Mouse (Mus musculus) thymus, postnatal 36 days (tissue): ENCODE measurements around the gene Ifrd2.
A peak's percentile ranks its signal among the peaks of the same experiment; 100 is the strongest.

Source experiments
- DNase-seq, 2 experiments: peaks; one replicate each; pipeline ENCODE4 v3.0.0; 2022; ENCODE audit warnings: mixed read lengths in 2 of 2

Gene Ifrd2

DNA sequence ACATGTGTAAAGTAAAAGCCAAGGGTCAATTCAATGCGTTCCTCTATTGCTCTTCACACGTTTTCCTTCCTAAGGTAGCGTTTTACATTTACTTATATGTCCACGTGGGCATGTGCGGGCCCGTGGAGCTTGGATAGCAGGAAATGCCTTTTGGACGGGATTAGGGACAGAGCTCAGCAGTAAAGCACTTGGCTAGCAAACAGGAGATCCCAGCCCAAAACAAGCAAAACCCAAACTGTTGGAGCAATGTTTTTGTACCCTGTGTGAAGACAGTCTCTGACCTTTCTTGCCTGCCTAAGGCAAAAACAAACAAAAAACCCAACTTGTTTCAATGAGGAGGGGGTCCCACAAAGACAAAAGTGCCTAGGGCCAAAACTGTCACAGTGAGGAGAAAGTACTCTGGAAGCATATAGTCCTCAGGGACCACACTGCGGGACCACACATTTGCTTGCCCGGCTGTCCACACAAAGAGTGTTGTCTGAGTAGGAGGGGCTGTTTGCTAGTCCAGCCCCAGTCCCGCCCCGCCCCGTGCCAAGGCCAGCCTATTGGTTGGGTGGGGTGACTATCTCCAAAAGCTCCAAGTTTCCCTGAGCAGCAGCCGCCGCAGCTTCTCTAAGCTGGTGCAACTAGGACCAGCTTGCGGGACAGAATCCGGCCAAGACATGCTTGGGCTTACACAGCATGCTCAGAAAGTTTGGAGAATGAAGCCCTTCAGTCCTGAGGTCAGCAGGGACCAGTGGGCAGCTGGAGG, 10.9 kb upstream of the Ifrd2 start, which contains the start of gene Hyal1:
Gene Hyal1 (plus strand): TSS at position 571 of the 751 bp plus-strand sequence.
- DNase-seq = no peak

DNA sequence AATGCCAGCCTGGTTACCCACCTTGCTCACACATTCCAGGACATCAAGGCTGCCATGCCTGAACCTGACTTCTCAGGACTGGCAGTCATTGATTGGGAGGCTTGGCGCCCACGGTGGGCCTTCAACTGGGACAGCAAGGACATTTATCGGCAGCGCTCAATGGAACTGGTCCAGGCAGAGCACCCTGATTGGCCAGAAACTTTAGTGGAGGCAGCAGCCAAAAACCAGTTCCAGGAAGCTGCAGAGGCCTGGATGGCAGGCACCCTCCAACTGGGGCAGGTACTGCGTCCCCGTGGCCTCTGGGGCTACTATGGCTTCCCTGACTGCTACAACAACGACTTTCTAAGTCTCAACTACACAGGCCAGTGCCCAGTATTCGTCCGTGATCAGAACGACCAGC, 9.6 kb upstream of the Ifrd2 start:
- DNase-seq = no peak

DNA sequence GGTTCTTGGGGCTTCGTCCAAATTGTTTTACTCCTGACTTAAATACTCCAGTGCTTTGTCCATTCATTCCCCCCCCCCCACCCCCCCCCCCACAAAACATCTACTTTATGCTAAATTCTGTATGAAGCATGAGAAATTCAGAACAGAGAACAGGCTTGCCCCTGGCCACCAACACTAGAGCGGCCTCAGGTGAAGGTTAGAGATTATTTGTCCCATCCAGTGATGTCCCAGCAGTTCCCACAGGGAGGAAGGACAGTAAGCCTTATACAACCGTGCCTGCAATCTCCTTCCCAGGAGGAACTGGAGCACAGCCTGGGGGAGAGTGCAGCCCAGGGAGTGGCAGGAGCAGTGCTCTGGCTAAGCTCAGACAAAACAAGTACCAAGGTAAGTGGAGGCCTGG, 8.9 kb upstream of the Ifrd2 start, which contains the start of gene Naa80:
Gene Naa80 (plus strand): TSS at position 301 of the 400 bp plus-strand sequence.
- no peak for DNase-seq

DNA sequence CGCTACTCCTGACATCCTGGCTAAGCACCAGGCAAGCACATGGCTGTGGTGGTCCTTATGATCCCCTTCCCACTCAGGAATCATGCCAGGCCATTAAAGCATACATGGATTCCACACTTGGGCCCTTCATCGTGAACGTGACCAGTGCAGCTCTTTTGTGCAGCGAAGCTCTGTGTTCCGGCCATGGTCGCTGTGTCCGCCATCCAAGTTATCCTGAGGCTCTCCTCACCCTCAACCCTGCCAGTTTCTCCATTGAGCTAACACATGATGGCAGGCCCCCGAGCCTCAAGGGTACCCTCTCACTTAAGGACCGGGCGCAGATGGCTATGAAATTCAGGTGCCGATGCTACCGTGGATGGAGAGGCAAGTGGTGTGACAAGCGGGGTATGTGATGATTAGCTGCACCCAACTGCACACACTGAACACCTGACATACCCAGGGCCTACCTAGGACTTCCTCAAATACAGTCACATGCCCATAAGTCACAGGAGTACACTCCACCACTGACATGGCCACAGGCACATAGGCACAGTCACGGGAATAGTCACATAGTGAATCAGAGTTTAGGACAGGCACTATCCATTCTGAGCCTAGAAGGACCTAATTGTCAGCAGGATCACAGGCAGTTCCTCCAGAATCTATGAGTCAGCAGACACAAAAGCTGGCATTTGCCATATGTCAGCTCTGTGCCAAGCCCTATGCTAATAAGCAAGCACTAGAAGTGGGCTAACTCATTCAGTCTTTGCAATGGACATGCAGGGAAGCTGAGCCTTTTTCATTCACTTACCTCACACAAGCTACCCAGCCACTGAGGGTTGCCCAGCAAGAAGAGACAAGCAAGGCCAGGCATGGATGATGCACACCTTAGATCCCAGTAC, 8.2 kb upstream of the Ifrd2 start:
- no peak for DNase-seq

DNA sequence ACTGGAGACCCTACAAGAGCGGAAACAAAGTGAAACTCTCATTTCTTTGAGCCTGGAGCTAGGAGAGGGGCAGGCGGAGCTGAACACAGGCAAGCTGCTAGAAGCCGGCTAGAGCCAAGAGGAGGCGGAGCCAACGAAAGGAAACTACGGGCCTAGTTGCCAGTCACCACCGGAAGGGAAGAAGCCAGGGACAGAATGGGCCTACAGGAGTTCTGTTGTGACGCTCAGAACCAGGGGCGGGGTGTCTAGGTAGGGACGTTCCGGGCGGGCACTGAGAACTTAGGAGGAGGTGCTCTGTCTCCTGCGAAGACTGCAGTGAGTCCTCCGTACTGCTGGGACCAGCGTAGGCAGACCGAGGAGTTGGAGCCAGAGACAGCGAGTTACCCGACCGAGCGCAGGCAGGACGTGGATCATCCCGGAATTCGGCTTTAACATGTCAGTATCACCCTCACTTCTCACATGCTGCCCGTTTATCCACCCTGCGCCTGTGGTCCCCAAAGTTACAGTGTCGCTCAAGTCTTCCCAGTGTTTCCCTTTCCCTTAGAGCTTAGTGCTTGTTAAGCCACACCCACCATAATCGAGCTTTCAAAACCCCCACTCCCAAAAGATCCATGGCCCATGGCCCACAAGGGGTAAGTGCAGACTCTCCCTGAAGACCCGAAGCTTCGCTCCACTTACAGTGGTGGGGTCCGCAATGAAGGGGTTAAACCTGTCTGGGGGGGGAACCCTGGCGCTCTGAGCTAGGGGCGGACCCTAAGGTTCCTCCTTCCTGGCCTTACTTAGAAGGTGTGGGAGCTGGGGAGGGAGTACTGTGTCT, 6.7 kb upstream of the Ifrd2 start, which contains the start of gene Hyal3:
Gene Hyal3 (plus strand): TSS at position 318 of the 817 bp plus-strand sequence.
- peak; percentile 83 to 88 for DNase-seq

DNA sequence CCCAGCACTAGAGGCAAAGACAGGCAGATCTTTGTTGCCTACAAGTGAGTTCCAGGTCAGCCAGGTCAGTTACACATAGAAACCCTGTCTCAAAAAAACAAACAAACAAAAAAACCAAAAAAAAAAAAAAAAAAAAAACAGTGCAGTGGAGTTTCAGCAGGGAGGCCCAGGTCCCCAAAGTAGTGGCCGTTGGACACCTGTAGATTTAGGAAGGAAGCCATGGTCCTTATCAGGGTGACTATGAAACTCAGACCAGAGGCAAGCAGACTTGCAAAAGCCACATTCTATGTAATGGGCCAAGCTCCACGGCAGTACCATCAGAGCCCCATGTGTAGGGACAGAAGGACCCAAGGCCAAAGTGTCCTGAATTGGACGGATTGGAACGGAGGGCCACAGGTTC, 5.9 kb upstream of the Ifrd2 start:
- DNase-seq = no peak

DNA sequence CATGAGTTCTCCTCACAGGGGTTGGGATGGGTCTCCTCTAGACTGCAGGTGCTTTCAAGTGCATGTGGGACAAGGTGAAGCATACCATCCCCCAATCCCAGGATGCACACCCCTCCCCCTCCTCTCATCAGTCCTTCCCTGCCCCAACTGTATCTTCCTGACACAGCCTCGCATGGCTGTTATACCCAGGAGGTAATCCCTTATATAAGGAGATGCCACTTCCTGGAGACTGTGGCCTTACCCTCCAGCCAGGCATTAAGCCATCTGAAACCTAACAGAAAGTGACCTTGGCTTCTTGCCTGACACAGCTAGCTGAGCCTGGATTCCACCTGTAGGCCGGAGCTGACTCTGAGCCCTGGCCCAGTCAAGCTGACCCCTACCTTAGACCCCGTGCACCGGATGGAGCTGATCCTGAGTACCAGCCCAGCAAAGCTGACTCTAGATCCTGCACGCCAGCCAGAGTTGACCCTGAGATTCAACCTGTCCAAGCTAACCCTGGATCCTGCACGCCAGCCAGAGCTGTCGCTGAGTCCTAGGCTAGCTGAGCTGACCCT, 4.9 kb upstream of the Ifrd2 start:
- no peak for DNase-seq

DNA sequence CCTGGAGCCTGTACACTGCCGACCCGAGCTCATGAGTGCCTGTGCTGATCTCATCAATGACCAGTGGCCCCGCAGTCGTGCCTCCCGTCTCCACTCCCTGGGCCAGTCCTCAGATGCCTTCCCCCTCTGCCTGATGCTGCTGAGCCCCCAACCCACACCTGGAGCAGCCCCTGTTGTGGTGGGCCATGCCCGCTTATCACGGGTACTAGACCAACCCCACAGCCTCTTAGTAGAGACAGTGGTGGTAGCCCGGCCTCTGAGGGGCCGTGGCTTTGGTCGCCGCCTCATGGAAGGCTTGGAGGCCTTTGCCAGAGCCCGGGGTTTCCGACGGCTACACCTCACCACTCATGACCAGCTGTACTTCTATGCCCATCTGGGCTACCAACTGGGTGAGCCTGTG, 4.3 kb upstream of the Ifrd2 start:
- DNase-seq = no peak

DNA sequence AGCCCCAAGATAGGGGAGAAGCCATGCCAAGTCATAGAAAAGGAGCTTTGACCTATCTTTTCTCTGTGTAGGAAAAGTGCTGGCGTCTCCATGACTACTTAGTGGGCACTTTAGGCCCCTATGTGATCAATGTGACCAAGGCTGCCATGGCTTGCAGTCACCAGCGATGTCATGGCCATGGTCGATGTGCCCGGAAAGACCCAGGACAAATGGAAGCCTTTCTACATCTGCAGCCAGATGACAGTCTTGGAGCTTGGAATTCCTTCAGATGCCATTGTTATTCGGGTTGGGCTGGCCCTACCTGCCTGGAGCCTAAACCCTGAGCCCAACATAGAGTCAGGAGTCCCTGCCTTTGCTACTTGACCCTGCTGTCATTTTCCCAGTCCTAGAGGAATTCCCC, 938 bp upstream of the Ifrd2 start:
- peak in 1 of 2 experiments; percentile 23 for DNase-seq

DNA sequence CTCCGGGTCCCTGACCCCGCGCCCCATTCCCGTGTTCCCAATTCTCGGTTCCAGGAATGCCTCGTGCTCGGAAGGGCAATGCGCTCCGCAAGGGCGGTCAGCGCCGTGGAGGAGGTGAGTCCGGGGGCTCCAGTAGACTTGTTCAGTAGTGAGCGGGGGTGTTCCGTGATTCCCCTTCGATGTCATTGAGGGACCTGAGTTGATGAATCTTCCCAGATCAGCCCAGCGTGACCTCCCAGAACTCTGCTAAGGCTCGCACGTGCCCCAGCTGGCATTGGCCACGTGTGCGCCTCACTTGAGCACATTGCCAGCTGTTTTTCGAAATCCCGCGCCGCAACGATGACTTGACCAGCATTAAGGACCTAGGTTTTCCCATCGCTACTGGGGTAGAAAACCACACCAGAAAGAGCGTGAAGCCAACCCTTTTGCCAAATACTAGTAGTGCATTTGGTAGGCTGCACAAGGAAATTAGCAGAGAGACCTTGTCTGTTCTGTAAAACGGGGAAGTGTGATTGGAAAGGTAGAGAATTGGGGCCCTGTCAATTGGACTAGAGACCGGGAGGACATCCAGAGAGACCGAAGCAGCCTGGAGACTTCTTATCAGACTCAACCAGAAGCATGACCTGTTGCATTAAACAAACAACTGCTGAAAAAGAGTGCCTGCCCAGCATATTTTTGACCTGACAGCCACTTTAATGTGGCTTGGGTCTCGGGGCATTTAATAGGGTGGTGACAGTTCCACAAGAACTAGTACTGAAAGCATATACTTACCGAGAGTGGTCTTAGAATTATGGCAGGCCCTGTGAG, 594 bp downstream of the Ifrd2 start:
- DNase-seq = no peak

DNA sequence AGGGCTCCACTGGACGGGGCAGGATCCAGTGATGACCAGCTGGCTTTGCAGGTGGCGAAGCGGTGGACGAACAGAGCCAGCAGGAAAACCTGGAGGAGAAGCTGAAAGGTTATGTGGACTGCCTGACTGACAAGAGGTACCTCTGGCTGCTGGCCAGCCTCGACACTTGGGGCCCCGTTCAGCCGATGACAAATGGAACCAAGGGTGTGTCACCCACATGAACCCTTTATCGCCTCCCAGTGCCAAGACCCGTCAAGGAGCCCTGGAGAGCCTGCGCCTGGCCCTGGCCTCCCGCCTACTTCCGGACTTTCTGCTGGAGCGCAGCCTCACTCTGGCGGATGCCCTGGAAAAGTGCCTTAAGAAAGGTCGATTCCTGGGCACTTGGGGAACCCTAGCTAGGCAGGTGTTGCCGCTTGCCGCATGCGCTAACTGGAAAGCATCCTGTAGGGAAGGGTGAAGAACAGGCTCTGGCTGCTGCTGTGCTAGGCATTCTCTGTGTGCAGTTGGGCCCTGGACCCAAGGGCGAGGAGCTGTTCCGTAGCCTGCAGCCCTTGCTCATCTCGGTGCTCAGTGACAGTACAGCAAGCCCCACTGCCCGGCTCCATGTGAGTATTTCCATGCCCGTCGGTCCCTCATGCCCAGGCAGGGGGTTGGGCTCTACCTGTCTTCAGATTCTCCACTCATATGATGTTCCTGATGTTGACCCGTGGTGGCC, 2.8 kb downstream of the Ifrd2 start:
- DNase-seq = peak in 1 of 2 experiments; percentile 30

DNA sequence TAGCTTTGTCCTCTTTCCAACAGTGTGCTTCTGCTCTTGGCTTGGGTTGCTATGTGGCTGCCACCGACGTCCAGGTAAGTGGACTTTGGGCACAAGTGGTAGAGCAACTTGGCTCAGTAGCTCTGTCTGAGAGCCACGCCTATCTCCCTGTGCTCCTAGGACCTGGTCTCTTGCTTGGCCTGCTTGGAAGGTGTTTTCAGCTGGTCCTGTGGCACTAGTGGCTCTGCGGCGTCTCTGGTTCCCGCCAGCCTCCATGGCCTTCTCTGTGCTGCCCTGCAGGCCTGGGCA, 3.3 kb downstream of the Ifrd2 start:
- DNase-seq = no peak

DNA sequence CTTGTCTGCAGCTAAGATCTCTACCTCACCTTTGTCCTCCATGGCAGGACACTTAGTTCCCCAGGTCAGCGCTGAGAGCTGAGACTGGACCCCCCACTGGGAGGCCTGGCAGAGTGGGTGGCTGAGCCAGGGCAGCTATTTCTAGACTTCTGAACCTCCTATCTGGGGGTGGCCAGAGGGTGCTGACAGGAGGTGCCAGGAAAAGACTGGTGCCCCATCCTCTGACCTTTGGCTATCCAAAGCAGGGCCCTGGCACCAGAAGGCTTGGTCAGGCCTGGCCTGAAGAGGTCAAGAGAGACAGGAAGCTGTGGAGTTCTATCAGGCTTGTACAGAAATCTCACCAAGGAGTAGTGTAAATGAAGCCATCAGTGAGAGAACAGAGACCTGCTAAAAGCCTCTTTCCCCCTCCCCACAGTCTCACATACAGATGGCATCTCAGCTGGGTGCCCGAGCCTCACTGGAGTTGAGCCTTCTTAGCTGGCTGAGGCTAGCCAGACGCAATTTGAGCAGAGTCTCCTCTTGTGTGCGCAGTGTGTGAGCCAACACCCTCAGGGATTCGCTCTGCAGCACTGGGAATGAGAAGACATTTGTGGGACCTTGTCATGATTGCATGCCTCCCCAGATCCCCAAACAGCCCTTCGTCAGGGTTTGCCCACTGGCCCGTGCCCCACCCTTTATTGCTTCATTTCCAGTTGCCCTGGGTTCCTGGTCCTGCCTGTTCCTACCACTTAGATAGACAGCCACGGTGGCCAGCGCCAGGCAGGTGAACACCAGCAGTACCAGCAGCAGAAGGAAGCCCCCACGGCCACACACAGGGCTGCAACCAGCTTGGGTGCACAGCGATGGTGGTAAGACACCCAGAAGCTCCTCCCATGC, 5.9 kb downstream of the Ifrd2 start:
- no peak for DNase-seq

DNA sequence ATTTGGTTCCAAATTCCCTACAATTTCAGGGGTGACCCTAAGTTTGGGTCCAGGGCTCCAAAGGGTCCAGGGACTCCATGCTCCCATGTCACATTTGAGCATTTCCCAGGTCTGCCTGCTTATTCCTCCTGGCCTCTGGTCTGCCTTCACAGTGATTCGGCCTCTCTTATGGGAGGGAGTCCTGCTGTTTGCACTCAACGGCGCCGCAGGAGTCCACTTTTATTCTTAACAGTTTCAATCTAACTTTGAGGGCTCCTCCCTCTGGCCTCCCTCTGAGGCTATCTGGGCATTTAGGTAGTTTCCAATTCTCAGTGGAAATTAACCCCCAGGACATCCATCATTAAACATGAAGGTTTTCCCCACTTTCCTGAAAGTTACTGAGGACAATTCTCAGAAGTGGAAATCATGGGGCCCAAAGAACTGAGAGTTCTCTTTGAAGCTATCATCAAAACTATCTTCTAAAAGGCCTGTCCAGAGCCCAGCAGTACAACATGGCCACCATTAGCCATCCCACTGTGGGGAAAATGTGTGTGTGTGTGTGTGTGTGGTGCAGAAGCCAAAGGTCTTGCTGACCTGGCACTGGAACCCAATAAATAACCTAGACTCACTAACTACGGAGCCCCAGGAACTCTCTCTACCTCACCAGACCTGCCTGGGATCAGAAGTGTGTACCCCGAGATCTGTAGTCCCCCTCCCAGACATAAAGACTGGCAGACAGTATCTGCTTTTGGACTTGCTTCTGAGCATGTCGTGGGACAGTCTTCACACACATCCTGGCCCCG, 7.0 kb downstream of the Ifrd2 start:
- no peak for DNase-seq

DNA sequence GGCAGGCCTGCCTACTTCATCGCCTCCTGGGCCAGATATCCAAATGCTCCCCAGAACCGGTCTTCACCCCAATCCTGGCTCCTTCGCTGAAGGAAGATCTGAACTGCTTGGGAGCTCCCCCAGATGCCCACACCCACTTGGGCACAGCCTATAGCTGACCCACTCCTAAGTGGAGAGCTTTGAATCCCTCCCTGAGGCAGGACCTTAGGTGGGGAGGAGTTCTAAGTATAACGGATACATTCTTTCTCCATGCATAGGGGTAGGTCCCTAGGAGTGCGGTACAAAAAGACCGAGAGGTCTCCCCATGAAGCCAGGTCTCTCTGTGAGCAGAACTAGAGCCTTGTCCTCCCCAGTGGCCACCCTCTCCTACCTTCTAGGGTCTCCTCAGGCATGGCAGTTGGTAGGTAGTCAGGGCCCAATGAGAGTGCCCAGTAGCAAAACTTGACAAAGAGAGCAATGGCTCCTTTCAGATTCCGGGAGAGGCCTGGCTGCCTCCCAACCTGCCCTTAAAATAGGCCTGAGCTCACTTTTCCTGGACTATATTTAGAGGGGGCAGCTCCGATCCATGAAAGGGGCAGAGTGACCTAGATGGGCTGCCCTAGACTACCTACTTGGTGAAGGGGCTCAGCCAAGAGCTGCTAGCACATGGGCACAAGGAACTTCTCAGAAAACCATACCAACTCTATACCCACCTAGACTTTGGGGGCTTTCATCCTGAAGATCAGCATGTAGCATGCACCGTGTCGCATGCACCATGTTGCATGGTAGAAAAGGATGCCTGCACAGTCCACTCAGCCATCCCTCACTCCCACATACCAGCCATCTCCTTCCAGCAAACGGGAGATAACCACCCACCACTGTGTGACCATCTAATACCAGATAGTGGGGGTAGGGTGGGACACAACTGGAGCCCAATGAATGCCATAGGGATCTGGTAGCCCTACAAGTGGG, 9.5 kb downstream of the Ifrd2 start:
- no peak for DNase-seq

DNA sequence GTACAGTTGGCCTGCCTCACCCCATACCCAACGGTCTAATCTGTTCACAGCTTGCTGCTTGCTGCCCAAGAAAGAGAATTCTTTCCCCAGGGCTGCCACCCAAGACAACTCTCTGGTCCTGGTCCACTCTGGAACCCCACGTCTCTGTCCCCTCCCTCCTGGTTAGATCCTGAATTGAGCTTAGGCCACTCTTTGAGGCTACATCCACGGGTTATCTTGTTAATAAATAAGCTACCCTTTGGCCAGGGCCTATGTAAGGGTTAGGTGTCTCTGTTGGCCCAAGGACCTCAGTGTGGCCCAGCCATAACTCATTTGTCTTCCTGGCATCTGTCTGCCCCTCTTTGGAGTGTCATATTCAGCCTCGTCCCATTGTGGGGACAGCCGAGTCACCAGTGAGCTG, 10.9 kb downstream of the Ifrd2 start:
- no peak for DNase-seq

DNA sequence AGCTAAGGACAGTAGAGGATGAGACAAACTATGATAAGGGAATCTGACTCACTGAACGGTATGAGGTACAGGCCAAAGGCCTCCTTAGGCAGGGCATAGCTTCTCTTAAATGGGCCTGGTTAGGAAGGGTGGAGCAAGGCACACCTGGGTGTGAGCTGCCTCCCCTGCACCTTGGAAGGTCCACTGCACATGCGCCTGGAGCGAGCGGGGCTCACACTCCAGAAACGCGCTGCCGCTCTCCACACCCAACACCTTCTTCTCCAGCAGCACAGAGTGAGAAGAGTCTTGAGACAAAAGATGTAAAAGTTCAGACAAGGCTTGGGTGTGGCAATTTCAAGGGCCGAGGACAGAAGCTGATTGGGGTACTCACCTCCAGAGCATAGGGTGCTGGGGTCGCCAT, 12.0 kb downstream of the Ifrd2 start:
- no peak for DNase-seq

DNA sequence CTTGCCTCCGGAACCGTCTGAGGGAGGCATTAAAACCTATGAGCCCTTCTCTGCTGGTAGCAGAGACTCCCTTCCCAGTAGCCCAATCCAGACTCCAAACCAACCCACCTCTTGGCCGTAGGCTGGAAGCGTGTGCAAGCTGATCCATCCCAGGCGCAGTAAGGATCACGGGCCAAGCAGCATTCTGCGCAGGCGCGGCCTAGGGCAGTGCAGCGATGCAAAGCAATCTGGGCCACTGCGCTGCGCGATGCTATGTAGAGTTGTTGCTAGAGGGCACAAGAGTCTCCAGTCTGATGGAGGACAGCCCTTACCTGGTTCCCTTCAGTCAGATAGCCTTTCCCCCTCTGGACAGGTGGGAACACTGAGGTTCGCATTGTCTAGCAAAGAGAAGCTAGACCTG, 12.4 kb downstream of the Ifrd2 start:
- no peak for DNase-seq
